Mouse (Mus musculus) megakaryocyte, embryonic 14.5 days (primary cell): ENCODE measurements at regions not wholly inside any gene's neighbourhood (a gene's known extent, or its start where the extent isn't known, plus 50 kb on each side); places are given as distances from the start of the nearest gene placed in this dataset.

Experiments used
- FLI1 ChIP-seq: IDR thresholded peaks from 2 replicates; pipeline ENCODE4 v1.6.1; 2012; ENCODE audit warnings: low read length, inconsistent platforms, mixed read lengths
- GATA1 ChIP-seq: IDR thresholded peaks from 3 replicates; pipeline ENCODE4 v1.6.1; 2012; ENCODE audit warnings: mixed read lengths, low read length, inconsistent platforms, borderline replicate concordance

- TF ChIP-seq GATA1: no peak
- TF ChIP-seq FLI1: no peak
These were observed 653.3 kb upstream of the Tbl1xr1 start for GRCm38 (mm10) chr3:21423139-21423538.
